Mouse (Mus musculus): Measurements from ENCODE around the gene Ift122.

DNA sequence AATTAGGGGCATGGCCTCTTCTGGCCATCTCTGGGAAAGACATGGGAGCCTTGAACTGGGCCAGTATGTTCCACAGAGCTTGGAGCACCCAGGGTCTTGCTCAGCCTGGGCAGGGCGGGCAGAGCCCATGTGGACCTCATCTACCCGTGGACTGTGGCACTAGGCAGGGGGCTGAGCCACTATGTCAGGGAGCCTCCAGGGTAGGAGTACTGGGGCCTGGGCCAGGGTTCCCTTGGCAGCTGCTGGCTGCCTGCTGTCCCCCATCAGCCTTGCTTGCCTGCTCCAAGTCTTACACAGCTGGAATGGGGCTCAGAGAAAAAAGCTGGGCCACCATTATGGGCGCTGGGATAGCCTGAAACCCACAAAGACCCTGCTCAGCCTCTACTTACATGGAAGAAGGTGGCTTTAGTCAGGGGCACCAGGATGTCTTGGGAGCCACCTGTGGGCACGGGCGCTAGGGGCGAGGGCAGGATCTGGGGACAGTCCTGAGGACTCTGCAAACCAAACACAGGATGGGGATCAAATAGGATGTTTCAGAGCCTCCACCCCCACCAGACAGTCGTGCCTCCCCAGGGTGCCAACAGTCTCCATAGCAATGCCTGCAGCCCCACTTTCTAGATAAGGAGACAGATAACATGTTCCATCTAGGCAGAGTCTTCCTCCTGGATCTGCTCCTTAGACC is 119.0 kb downstream of the Ift122 start:
- TF ChIP-seq CTCF (IDR thresholded peaks at IDR 0.05; ENCODE audit: extremely low read depth, insufficient read depth, insufficient read length, insufficient replicate concordance), result no peak
- TF ChIP-seq POLR2A (IDR thresholded peaks at IDR 0.05; ENCODE audit: low read depth, low read length), result no peak
